Mouse (Mus musculus) stomach, postnatal 0 days (tissue): Measurements from ENCODE around the gene Ccl1.

Experiments
- CTCF ChIP-seq: IDR thresholded peaks from 2 replicates; pipeline ENCODE4 v1.5.1; 2016; ENCODE audit warnings: antibody characterized with exemption, low read depth, mild to moderate bottlenecking, moderate library complexity
- EP300 ChIP-seq: optimal IDR thresholded peaks from 2 replicates; pipeline ENCODE3; 2016; ENCODE audit warnings: antibody characterized with exemption

GRCm38 (mm10) chr11:82214405-82214804, 91.1 kb downstream of the Ccl1 start:
- TF ChIP-seq CTCF (no peak), EP300 (no peak)
